Mouse (Mus musculus) midbrain, embryonic 13.5 days (tissue): ENCODE measurements at regions not wholly inside any gene's neighbourhood (a gene's known extent, or its start where the extent isn't known, plus 50 kb on each side); places are given as distances from the start of the nearest gene placed in this dataset.
A peak's percentile ranks its signal among the peaks of the same experiment; 100 is the strongest.
"Not testable (repeated sequence)": the region's sequence is repeated elsewhere in the genome, so short reads cannot be mapped to it uniquely, and the experiment has no call there.

Experiments used
- ATAC-seq: fragments of 200-750 bp; cut with Nextera tagmentation; 2 replicates; pipeline ENCODE4 v1.8.0; 2017; ENCODE audit warnings: mild to moderate bottlenecking, moderate TSS enrichment, moderate library complexity
- H3K27ac ChIP-seq: fragments of 300-500 bp; sonication (generic); 2 replicates; pipeline ENCODE4 v1.5.1; 2015; ENCODE audit warnings: inconsistent platforms, mild to moderate bottlenecking, moderate library complexity
- H3K27me3 ChIP-seq: fragments of 300-500 bp; sonication (generic); 2 replicates; pipeline ENCODE4 v1.6.1; 2015; ENCODE audit warnings: mild to moderate bottlenecking, inconsistent platforms
- H3K36me3 ChIP-seq: fragments of 300-500 bp; sonication (generic); 2 replicates; pipeline ENCODE4 v1.6.1; 2015; ENCODE audit warnings: mild to moderate bottlenecking, inconsistent platforms
- H3K4me1 ChIP-seq: fragments of 300-500 bp; sonication (generic); replicated peaks from 2 replicates; pipeline ENCODE4 v1.6.1; 2015; ENCODE audit warnings: inconsistent platforms
- H3K4me2 ChIP-seq: fragments of 300-500 bp; sonication (generic); replicated peaks from 2 replicates; pipeline ENCODE4 v1.6.1; 2015; ENCODE audit warnings: moderate library complexity, mild to moderate bottlenecking, inconsistent platforms
- H3K4me3 ChIP-seq: fragments of 300-500 bp; sonication (generic); replicated peaks from 2 replicates; pipeline ENCODE4 v1.5.1; 2015; ENCODE audit warnings: mild to moderate bottlenecking, inconsistent platforms
- H3K9ac ChIP-seq: fragments of 300-500 bp; sonication (generic); replicated peaks from 2 replicates; pipeline ENCODE4 v1.6.1; 2015; ENCODE audit warnings: mild to moderate bottlenecking, inconsistent platforms
- H3K9me3 ChIP-seq: fragments of 300-500 bp; sonication (generic); 2 replicates; pipeline ENCODE4 v1.6.1; 2016; ENCODE audit warnings: mild to moderate bottlenecking, inconsistent platforms
- WGBS: fragments of 180-500 bp; shearing (Covaris S2); methylation state at CpG from one replicate; pipeline ENCODE4 v1.1.7; 2015; 5-methylcytosine and 5-hydroxymethylcytosine counted together

DNA sequence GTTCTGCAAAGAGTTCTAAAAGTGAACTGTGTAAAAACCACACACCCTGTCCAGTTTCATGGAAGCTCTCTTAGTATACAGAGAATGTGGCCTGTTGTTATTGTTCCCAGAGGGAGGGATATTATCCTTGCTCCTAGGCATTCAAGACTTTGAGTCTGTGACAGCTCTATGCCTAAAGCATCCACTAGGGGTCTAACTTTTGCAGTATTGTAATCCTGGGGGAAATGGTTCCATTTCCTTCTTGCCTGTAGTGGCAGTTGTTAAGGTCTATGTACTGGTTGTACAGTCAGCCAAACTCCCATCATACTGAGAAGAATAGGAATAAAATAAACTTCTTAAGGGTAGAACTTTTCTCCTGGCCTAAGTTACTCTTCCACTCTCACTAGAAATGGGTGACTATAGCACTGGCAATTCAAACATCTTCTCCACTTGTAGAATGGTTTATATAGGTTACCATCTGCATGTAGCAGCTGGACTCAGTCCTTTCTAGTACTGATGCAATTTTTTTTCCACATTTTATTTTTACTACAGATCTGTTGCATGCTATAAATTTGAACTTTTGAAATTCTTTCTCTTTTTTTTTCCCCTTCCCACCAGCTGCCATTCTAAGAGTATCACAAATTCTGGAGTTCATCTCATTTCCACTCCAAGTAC lies 51.4 kb upstream of the Dpt start:
- H3K4me1 ChIP-seq = no peaks in the 10 kb centered on the region
- no peak overlapping the region for H3K9ac ChIP-seq
- no peaks in the 10 kb centered on the region for H3K27me3 ChIP-seq
- H3K4me3 ChIP-seq = no peak overlapping the region
- no peak overlapping the region for H3K27ac ChIP-seq
- H3K9me3 ChIP-seq = no peaks in the 10 kb centered on the region
- H3K36me3 ChIP-seq = no peaks in the 10 kb centered on the region
- H3K4me2 ChIP-seq = no peak overlapping the region
- ATAC-seq = no peak

DNA sequence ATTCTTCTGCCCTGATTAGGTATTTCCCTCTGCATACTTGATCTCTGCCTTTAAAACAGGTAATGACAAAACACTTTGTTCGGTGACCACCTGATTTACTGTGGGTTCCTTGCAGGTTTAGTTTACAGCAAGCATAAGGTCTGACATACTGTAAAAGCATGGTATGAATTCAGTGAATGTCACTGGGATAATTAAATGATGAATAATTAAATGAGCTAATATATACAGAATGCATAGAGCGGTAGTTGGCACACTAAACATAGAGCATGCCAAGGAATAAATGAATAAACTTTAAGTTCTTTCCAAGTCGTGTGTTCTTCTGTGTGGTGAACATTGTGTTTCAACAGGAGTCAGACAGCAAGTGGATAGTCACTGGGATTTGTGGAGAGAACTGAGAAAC lies 51.9 kb upstream of the Dpt start:
- no peaks in the 10 kb centered on the region for H3K27me3 ChIP-seq
- H3K27ac ChIP-seq = no peak overlapping the region
- no peak for ATAC-seq
- no peak overlapping the region for H3K4me2 ChIP-seq
- H3K9me3 ChIP-seq = no peaks in the 10 kb centered on the region
- 73% methylated on average over 3 of the region's 3 CpGs for WGBS
- H3K4me1 ChIP-seq = no peaks in the 10 kb centered on the region
- no peaks in the 10 kb centered on the region for H3K36me3 ChIP-seq
- no peak overlapping the region for H3K9ac ChIP-seq
- H3K4me3 ChIP-seq = no peak overlapping the region

- H3K27ac ChIP-seq, H3K4me3 ChIP-seq, H3K9me3 ChIP-seq, H3K9ac ChIP-seq, ATAC-seq, H3K36me3 ChIP-seq, H3K4me2 ChIP-seq, H3K27me3 ChIP-seq, H3K4me1 ChIP-seq: not testable (repeated sequence)
- 93% methylated on average over 9 of the region's 9 CpGs for WGBS
These were observed 53.5 kb upstream of the Dpt start for GRCm38 (mm10) chr1:164742897-164743296.

GRCm38 (mm10) chr1:164735646-164736045 lies 60.8 kb upstream of the Dpt start:
- no peaks in the 10 kb centered on the region for H3K27me3 ChIP-seq
- no peak overlapping the region for H3K4me2 ChIP-seq
- WGBS = 70% methylated on average over 1 of the region's 1 CpGs
- no peaks in the 10 kb centered on the region for H3K4me1 ChIP-seq
- no peaks in the 10 kb centered on the region for H3K36me3 ChIP-seq
- H3K27ac ChIP-seq = no peak overlapping the region
- no peak overlapping the region for H3K4me3 ChIP-seq
- H3K9ac ChIP-seq = no peak overlapping the region
- H3K9me3 ChIP-seq = no peaks in the 10 kb centered on the region
- no peak for ATAC-seq

DNA sequence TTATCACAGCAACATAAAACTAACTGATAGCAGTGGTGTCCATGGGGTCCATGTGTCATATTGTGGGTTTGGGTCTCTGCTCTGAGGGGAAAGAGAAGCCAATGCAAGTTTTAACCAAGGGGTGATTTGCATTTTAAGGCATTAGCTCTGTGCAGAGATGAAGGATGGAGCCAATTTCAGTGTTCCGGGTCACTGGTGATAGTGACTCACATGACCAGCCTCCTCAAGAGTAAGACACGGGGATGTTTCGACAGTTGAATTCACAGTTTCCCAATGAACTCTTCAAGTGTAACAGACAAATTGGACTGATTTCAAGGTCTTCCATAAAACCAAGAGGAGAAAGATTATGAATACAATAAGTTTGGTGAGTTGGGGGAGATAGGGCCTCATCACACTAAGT lies 62.7 kb upstream of the Dpt start:
- no peaks in the 10 kb centered on the region for H3K36me3 ChIP-seq
- H3K4me1 ChIP-seq = no peaks in the 10 kb centered on the region
- WGBS = 85% methylated on average over 3 of the region's 3 CpGs
- no peak overlapping the region for H3K9ac ChIP-seq
- ATAC-seq = no peak
- H3K4me3 ChIP-seq = no peak overlapping the region
- H3K4me2 ChIP-seq = no peak overlapping the region
- no peaks in the 10 kb centered on the region for H3K9me3 ChIP-seq
- H3K27ac ChIP-seq = no peak overlapping the region
- no peaks in the 10 kb centered on the region for H3K27me3 ChIP-seq

- Histone ChIP-seq H3K27ac (no peak overlapping the region), H3K4me2 (no peak overlapping the region), H3K9me3 (no peaks in the 10 kb centered on the region), H3K36me3 (no peaks in the 10 kb centered on the region), H3K9ac (no peak overlapping the region), H3K27me3 (no peaks in the 10 kb centered on the region), H3K4me1 (peaks cover 7% of the 10 kb centered on the region), H3K4me3 (no peak overlapping the region)
- no peak for ATAC-seq
- WGBS = 5% methylated on average over 1 of the region's 1 CpGs
These were observed 74.4 kb upstream of the Dpt start for GRCm38 (mm10) chr1:164722054-164722453.

GRCm38 (mm10) chr1:164714905-164715304 lies 81.5 kb upstream of the Dpt start:
- Histone ChIP-seq H3K9ac (no peak overlapping the region), H3K27ac (no peak overlapping the region), H3K36me3 (no peaks in the 10 kb centered on the region), H3K4me2 (no peak overlapping the region), H3K4me3 (no peak overlapping the region), H3K4me1 (no peaks in the 10 kb centered on the region), H3K27me3 (no peaks in the 10 kb centered on the region), H3K9me3 (no peaks in the 10 kb centered on the region)
- 77% methylated on average over 2 of the region's 2 CpGs for WGBS
- ATAC-seq = no peak

- H3K9me3 ChIP-seq = no peaks in the 10 kb centered on the region
- 78% methylated on average over 4 of the region's 4 CpGs for WGBS
- H3K4me2 ChIP-seq = no peak overlapping the region
- no peaks in the 10 kb centered on the region for H3K4me1 ChIP-seq
- H3K4me3 ChIP-seq = no peak overlapping the region
- no peaks in the 10 kb centered on the region for H3K27me3 ChIP-seq
- H3K27ac ChIP-seq = no peak overlapping the region
- no peak for ATAC-seq
- H3K36me3 ChIP-seq = no peaks in the 10 kb centered on the region
- no peak overlapping the region for H3K9ac ChIP-seq
These were observed 82.5 kb upstream of the Dpt start for GRCm38 (mm10) chr1:164713798-164714551.

DNA sequence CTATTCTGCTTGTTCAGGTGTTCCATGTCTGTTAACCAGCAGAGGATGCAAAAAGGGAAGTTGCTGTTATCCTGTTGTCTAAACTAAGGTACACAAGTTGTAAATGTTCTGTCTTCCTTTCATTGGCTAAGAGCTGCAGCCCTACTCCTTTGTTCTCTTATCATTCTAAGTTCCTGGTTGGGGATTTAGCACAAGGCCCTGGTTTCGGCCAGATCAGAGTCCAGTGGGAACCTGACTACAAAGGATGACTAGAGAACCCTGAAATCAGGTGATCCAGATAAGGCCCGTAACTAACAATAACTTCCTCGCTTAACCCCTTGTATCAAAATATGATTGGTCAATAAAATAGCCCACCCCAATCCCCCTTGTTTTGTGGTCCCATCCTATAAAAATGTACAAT lies 83.9 kb upstream of the Dpt start:
- Histone ChIP-seq H3K9ac (no peak overlapping the region), H3K36me3 (no peaks in the 10 kb centered on the region), H3K27ac (no peak overlapping the region), H3K4me3 (no peak overlapping the region), H3K27me3 (no peaks in the 10 kb centered on the region), H3K4me1 (no peaks in the 10 kb centered on the region), H3K9me3 (no peaks in the 10 kb centered on the region), H3K4me2 (no peak overlapping the region)
- no peak for ATAC-seq
- 83% methylated on average over 3 of the region's 3 CpGs for WGBS

DNA sequence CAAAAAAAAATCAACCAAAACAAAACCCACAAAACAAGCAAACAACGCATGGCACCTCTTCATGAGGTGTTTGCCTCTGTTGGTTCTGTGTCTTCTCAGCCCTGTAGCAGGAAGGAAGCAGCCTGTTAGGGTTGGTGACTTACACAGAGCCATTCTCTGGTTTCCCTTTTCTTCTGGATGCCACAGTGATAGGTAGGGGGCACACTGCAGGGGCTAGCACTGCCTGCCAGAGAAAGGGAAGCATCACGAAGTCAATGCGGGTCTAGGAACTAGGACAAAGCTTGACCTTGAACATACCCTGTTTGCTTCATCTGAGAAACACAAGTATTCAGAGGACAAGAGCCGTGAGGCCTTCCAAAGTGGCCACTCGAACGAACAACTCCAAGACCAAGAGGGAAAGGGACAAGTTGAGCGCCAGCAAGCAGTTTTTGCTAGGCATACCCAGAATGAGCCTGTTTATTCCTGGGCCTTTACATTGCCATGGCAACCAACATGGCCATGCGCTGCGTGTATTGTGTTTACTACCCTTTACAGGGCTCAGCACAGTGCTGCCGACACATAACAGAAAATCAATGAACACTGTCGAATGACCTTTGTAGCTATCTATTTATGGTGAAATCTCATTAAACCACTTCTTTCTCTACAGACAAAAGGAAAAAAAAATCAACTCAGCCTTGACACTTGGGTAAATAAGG lies 91.9 kb upstream of the Dpt start:
- ATAC-seq = peak; percentile 99
- Histone ChIP-seq H3K27me3 (no peaks in the 10 kb centered on the region), H3K4me2 (peak overlapping the region; percentile 21), H3K9ac (no peak overlapping the region), H3K4me1 (peaks cover 9% of the 10 kb centered on the region; the same call in 1 of the 2 replicates), H3K27ac (peak overlapping the region; percentile 45), H3K4me3 (no peak overlapping the region), H3K9me3 (no peaks in the 10 kb centered on the region), H3K36me3 (no peaks in the 10 kb centered on the region)
- WGBS = 30% methylated on average over 11 of the region's 11 CpGs

GRCm38 (mm10) chr1:164703560-164704131 lies 92.8 kb upstream of the Dpt start:
- no peak overlapping the region for H3K4me3 ChIP-seq
- peaks cover 9% of the 10 kb centered on the region; the same call in 1 of the 2 replicates for H3K4me1 ChIP-seq
- no peak overlapping the region for H3K9ac ChIP-seq
- WGBS = 76% methylated on average over 4 of the region's 4 CpGs
- no peak overlapping the region for H3K27ac ChIP-seq
- H3K4me2 ChIP-seq = no peak overlapping the region
- no peaks in the 10 kb centered on the region for H3K36me3 ChIP-seq
- H3K27me3 ChIP-seq = no peaks in the 10 kb centered on the region
- no peaks in the 10 kb centered on the region for H3K9me3 ChIP-seq
- no peak for ATAC-seq

GRCm38 (mm10) chr1:164690055-164690454 lies 106.4 kb upstream of the Dpt start:
- no peaks in the 10 kb centered on the region for H3K36me3 ChIP-seq
- no peak overlapping the region for H3K27ac ChIP-seq
- no peaks in the 10 kb centered on the region for H3K9me3 ChIP-seq
- H3K4me2 ChIP-seq = no peak overlapping the region
- no peak overlapping the region for H3K9ac ChIP-seq
- 86% methylated on average over 1 of the region's 1 CpGs for WGBS
- H3K27me3 ChIP-seq = no peaks in the 10 kb centered on the region
- no peak overlapping the region for H3K4me3 ChIP-seq
- H3K4me1 ChIP-seq = no peaks in the 10 kb centered on the region
- ATAC-seq = no peak
